In the genomic region with DNA sequence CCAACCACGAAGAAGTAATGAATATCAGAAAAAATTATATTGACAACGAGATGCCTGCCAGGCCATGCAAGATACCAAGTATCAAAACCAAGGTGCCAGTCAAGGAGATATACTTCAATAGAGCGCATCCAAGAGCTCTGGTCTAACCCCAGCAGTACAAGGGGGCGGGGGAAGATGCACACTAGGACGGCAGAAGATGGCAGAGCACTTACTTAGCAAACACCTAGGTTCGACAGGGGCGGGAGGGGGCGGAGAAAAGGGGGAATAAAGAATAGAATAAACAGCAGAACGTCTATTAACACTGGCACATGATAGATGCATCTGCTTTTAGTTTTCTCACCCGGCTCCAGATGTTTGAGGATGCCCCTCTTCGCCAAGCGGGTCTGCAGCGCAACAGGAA, we compare ENCODE assay signal across 1 mouse cellular context.
TF ChIP-seq lines count a peak whose summit lies in the region.

No protein-coding gene starts in this region.

TF ChIP-seq in MEL, 35 proteins besides CTCF, POLR2A, EP300 and RAD21:
- TF ChIP-seq ZKSCAN1 (IDR thresholded peaks at IDR 0.05; ENCODE audit: low read depth, low read length) (no peak), SMC3 (IDR thresholded peaks at IDR 0.05; ENCODE audit: low read depth, low read length) (0 out of 2 replicates have a peak, but pooled peaks have one; percentile 4)
